Mouse (Mus musculus) ovary, postnatal 14 days (tissue): ENCODE measurements around the gene Olfr625-ps1.
"Not testable (repeated sequence)": the region's sequence is repeated elsewhere in the genome, so short reads cannot be mapped to it uniquely, and the experiment has no call there.

Experiments used
- DNase-seq: peaks from one replicate; pipeline ENCODE4 v3.0.0; 2022; ENCODE audit warnings: low spot score

Gene Olfr625-ps1

DNA sequence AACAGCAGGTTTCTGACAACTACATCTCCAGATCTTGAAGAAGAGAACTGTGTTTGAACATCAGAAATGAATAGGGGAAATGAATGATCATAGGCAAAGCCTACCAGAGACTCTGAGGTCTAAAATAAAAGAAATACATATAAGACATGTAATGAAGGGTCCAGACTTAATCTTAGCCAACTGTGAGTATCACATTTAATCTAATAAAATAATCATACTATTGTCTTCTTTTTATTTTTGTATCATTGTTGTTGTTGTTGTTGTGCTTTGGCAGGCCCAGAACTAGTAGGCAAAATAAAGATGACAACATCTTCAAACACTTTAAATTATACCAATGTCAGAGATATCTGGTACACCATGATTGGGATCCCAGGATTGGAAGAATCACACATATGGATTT lies at the start of gene Olfr625-ps1:
Gene Olfr625-ps1 (plus strand): TSS at position 301 of the 400 bp plus-strand sequence.
- no peak for DNase-seq

DNA sequence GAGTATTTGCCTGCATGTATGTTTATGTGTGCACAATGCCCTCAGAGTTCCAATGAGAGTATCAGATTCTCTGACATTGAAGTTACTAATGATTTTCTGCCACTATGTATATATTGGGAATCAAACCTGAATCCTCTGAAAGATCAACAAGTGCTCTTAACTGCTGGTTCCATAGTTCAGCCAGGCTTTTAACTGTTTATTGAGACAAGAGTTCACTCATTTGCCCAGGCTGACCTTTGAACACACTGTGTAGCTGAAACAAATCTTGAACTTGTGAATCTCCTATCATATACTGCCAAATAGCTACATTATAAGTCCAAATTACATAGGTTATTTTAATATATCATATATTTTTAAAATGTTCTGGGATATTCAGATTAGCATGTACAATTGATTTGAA lies 45.7 kb upstream of the Olfr625-ps1 start:
- no peak for DNase-seq

DNA sequence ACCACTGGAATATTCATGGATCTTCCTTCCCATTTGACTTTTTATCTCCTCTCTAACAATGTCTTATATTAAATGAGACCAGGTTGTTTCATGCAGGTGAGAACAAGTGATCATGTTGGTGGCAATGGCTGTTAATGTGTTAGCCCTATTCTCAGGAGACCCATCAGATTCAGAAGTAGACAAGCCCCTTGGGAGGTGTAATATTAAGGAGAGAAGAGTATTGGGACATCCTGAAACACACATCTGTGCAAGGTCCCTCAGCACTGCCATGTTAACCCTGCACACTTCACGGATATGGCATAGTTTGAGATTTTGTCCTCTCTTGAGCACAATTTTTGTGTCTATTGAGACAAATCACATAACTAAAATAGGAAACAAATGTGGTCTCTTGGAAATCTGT lies 39.9 kb upstream of the Olfr625-ps1 start, which contains the start of gene Olfr622:
Gene Olfr622 (minus strand): TSS at position 101 of the 400 bp plus-strand sequence.
- DNase-seq: no peak

DNA sequence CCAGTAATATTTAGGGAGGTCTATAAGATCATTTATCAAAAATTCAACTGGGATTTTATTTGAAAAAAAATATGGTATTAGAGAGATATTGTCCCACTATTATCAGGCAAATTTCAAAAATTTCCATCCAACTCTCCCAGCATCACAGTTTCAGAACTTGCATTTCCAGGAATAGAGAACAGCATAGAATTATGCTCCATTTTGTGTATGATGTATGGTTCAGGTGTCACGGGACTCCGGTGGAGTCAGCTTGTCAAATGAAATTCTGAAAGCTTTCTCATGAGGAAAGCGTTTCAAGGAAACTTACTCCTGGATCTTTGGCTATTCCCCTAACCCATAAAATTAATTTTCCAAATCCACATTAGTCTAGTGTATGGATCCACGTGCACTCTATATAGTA lies 38.5 kb upstream of the Olfr625-ps1 start:
- no peak for DNase-seq

DNA sequence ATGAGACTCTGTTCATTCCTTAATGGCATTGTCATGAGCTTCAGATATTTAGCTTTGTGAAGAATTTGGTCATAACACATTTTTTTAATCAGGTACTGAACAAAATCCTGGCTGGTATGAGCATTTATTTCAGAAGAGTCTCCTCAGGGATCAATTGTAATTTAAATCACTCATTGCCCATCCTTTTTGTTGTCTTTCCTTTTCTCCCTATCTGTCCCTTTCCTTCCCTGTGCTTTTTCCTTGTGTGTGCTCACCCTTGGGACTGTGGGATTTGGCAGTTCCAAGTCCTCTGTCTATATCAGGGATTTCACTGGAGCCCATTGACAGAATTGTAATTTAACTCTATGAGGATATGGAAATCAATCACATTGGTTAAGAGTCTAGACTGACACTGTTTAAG lies 18.9 kb upstream of the Olfr625-ps1 start, which contains the start of gene Olfr623:
Gene Olfr623 (minus strand): TSS at position 101 of the 400 bp plus-strand sequence.
- DNase-seq: no peak

DNA sequence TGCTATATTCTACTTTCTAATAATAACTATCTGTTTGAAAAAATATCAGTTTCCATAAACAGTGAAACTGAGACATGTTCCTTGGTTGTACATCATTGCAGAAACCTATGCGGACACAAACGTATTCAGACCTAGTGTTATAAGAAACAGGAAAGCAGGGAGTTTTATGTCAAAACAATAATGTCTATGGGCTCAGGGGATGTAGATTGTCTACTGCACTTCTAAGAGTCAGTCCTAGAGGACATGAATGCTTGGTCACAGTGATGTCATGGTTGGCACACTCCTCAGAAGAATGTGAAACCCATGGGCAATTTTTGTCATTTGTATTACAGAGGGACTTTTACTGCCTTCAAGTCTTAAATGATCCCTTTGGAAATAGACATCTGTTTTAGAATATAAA lies 11.4 kb upstream of the Olfr625-ps1 start, which contains the start of gene Olfr624:
Gene Olfr624 (minus strand): TSS at position 101 of the 400 bp plus-strand sequence.
- no peak for DNase-seq

DNA sequence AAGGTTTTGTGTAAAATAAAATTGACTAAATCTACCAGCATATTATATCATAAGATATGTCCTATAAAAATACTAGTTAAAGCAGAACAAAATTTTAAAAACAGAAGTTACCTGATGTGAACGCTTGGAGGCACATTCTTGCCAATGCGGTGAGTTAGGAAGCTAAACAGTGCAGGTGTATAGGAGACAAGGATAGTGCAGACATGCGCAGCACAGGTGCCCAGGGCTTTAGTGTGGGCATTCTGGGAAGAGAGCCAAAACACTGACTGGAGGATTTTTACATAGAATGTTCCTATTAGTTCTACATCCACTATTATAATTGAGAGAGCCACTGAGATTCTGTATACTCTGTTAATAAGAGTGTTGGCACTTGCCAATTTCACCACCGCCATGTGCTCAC lies 16.9 kb downstream of the Olfr625-ps1 start:
- no peak for DNase-seq

DNA sequence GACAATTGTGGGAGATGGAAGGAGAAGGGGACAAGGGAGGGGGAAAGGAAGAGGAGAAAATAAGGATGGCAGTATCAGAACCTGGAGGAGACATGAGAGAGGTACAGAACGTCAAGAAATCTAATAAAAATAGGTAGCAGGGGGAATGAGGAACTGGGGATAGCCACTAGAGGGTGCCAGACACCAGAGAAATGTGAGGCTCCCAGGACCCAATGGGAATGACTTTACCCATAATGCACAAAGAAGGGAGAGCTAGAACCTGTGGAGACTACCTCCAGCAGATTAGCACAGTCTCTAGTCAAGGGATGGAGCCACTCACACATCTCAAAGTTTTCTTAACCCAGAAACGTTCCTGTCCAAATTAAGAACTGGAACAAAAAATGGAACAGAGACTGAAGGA lies 29.5 kb downstream of the Olfr625-ps1 start:
- no peak for DNase-seq

DNA sequence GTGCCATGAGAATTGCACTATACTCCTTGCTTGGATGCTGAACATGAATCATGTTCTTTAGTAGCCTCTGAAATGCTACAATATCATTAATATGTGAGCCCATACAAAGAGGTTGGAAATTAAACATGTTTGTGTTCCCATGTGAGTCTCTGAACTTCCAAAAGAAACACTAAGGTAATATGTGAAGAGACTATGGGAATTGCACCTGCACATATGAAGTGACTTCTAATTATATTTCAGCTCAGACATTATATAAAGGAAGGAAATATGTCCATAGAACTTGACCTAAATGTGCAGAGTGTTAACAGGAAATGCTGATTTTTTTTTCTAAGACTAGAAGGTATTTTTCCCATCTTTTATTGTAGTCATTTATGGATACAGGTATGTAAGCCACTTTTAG lies 31.9 kb downstream of the Olfr625-ps1 start, which contains the start of gene Olfr243:
Gene Olfr243 (plus strand): TSS at position 301 of the 400 bp plus-strand sequence.
- no peak for DNase-seq

DNA sequence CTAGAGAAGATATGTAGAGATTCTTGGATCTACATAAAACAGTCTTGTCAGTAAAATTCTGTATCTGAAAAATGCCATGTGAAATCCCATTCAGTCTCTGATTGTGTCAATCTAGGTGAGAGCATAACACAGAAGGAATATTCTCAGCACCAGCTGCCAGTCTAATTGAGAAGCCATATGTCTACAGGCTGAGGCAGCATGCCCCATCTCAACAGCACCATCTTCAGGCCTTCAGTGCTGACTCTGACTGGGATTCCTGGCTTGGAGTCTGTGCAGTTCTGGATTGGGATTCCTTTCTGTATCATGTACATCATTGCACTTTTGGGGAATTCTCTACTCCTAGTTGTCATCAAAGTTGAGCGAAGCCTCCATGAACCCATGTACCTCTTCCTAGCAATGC lies 33.9 kb downstream of the Olfr625-ps1 start:
- DNase-seq: not testable (repeated sequence)

DNA sequence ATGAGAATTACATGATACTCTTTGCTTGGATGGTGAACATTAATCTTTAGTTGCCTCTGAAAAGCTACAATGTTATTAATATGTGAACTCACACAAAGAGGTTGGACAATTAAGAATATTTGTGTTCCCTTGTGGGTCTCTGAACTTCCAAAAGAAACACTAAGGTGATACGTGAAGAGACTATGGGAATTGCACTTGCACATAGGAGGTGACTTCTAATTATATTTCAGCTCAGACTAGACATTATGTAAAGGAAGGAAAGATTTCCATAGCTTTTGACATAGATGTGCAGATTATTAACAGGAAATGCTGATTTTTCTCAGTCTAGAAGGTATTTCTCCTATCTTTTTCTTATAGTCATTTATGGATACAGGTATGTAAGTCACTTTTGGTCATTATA lies 47.6 kb downstream of the Olfr625-ps1 start, which contains the start of gene Olfr628:
Gene Olfr628 (plus strand): TSS at position 301 of the 400 bp plus-strand sequence.
- DNase-seq: no peak
